Mouse (Mus musculus) ES-E14 (cell line): ENCODE measurements at regions not wholly inside any gene's neighbourhood (a gene's known extent, or its start where the extent isn't known, plus 50 kb on each side); places are given as distances from the start of the nearest gene placed in this dataset.

Experiments used
- CHD2 ChIP-seq: IDR thresholded peaks from 2 replicates; pipeline ENCODE4 v1.6.1; 2014; ENCODE audit warnings: mild to moderate bottlenecking, low read depth, low read length, inconsistent platforms
- HCFC1 ChIP-seq: IDR thresholded peaks from 2 replicates; pipeline ENCODE4 v1.6.1; 2012; ENCODE audit warnings: low read length, inconsistent platforms, borderline replicate concordance; ENCODE audit not compliant: insufficient read depth
- MAFK ChIP-seq: IDR thresholded peaks from 2 replicates; pipeline ENCODE4 v1.6.1; 2014; ENCODE audit warnings: mild to moderate bottlenecking, low read depth, low read length, inconsistent platforms; ENCODE audit not compliant: insufficient read depth
- ZC3H11A ChIP-seq: IDR thresholded peaks from 2 replicates; pipeline ENCODE4 v1.6.1; 2012; ENCODE audit warnings: low read depth, mild to moderate bottlenecking, inconsistent platforms, low read length, borderline replicate concordance
- ZNF384 ChIP-seq: IDR thresholded peaks from 2 replicates; pipeline ENCODE4 v1.6.1; 2012; ENCODE audit warnings: low read depth, low read length, inconsistent platforms

GRCm38 (mm10) chr9:23600623-23601022, 377.7 kb downstream of the Bmper start:
- TF ChIP-seq HCFC1 (no peak), MAFK (no peak), ZC3H11A (no peak), CHD2 (no peak), ZNF384 (no peak)
